Mouse (Mus musculus): ENCODE data around the gene Crim1. TPM values are rescaled to one million over a fixed set of nuclear protein-coding genes. Genes with fewer than 3 reads are reported as not detected.

Gene Crim1
- polyA plus RNA-seq, 1 experiment: 55.2 TPM

DNA sequence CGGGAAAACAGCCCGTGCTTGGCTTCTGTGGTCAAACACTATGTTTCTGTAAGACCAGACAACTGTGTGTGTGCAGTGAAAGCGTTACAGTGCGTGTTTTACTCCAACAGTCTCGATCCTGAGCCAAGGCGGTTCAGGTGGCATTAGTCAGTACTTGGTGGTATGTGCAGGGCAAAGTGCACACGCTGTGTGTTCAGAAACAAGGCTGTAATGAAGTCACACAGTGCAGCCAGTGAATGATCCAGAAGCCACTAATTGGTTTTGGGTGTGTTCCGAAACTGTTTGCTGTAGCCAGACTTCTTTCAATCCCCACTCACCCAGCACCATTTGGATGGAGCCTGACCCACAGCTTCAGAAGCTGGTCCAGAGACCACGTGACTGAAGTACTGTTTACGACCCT is 208.3 kb downstream of the Crim1 start:
- TF ChIP-seq POLR2A (IDR thresholded peaks at IDR 0.05; ENCODE audit: low read depth, low read length): no peak
- TF ChIP-seq CTCF (IDR thresholded peaks at IDR 0.05; ENCODE audit: borderline replicate concordance, insufficient read depth, low read length): no peak
- Histone ChIP-seq H3K4me3 (ENCODE audit: insufficient read depth, low read length) (no peak overlapping the region), H3K27ac (ENCODE audit: insufficient read depth, low read length) (no peak overlapping the region), H3K4me1 (ENCODE audit: control insufficient read depth, insufficient read depth, low read length) (peaks cover 14% of the 10 kb centered on the region)

GRCm38 (mm10) chr17:78409900-78410299 is 209.9 kb downstream of the Crim1 start:
- Histone ChIP-seq H3K4me3 (ENCODE audit: insufficient read depth, low read length) (no peak overlapping the region), H3K4me1 (ENCODE audit: control insufficient read depth, insufficient read depth, low read length) (peaks cover 14% of the 10 kb centered on the region; the same call in 1 of the 2 replicates), H3K27ac (ENCODE audit: insufficient read depth, low read length) (0 out of 2 replicates have a peak overlapping the region, but pooled peaks have one; percentile 32)
- no peak for TF ChIP-seq POLR2A (IDR thresholded peaks at IDR 0.05; ENCODE audit: low read depth, low read length)
- no peak for TF ChIP-seq CTCF (IDR thresholded peaks at IDR 0.05; ENCODE audit: borderline replicate concordance, insufficient read depth, low read length)

DNA sequence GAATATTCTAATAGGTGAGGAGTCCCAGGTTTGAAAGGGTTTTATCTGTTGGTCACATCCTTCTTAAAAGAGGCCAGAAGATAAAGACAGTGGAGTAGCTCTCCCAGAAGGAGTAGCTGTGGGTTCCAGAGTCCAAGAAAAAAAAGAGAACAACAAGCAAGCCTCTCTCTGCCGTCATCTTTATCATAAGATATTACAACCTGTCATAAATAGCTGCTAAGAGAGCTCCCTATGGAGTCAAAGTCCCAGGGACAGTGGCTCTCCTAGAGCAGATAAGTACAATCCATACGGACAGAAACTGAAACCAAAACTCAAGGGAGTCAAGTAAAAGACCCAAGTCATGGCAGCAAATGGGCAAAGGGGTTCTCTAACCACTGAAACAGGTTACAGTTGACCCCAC is 215.2 kb downstream of the Crim1 start:
- no peak overlapping the region for H3K4me3 ChIP-seq (ENCODE audit: insufficient read depth, low read length)
- peak overlapping the region; percentile 29; the same call in 1 of the 2 replicates for H3K27ac ChIP-seq (ENCODE audit: insufficient read depth, low read length)
- peaks cover 9% of the 10 kb centered on the region for H3K4me1 ChIP-seq (ENCODE audit: control insufficient read depth, insufficient read depth, low read length)
- TF ChIP-seq POLR2A (IDR thresholded peaks at IDR 0.05; ENCODE audit: low read depth, low read length) (no peak), CTCF (IDR thresholded peaks at IDR 0.05; ENCODE audit: borderline replicate concordance, insufficient read depth, low read length) (no peak)

- peak within 1 kb of the TSS; percentile 99 for H3K27ac ChIP-seq (ENCODE audit: insufficient read depth, low read length)
- peak; percentile 68 for TF ChIP-seq POLR2A (IDR thresholded peaks at IDR 0.05; ENCODE audit: low read depth, low read length)
- TF ChIP-seq CTCF (IDR thresholded peaks at IDR 0.05; ENCODE audit: borderline replicate concordance, insufficient read depth, low read length): no peak
- H3K4me1 ChIP-seq (ENCODE audit: control insufficient read depth, insufficient read depth, low read length): peaks cover 9% of the 10 kb centered on the region
- H3K4me3 ChIP-seq (ENCODE audit: insufficient read depth, low read length): peak within 1 kb of the TSS; percentile 95
These were observed 217.6 kb downstream of the Crim1 start, which contains the start of gene Fez2 for GRCm38 (mm10) chr17:78417381-78418281. Gene Fez2, minus strand, starts transcription at chr17:78418152.

GRCm38 (mm10) chr17:78419216-78419615 is 219.2 kb downstream of the Crim1 start:
- Histone ChIP-seq H3K27ac (ENCODE audit: insufficient read depth, low read length) (no peak overlapping the region), H3K4me1 (ENCODE audit: control insufficient read depth, insufficient read depth, low read length) (peaks cover 5% of the 10 kb centered on the region; the same call in 1 of the 2 replicates)
- no peak for TF ChIP-seq CTCF (IDR thresholded peaks at IDR 0.05; ENCODE audit: borderline replicate concordance, insufficient read depth, low read length)
- no peak for TF ChIP-seq POLR2A (IDR thresholded peaks at IDR 0.05; ENCODE audit: low read depth, low read length)

DNA sequence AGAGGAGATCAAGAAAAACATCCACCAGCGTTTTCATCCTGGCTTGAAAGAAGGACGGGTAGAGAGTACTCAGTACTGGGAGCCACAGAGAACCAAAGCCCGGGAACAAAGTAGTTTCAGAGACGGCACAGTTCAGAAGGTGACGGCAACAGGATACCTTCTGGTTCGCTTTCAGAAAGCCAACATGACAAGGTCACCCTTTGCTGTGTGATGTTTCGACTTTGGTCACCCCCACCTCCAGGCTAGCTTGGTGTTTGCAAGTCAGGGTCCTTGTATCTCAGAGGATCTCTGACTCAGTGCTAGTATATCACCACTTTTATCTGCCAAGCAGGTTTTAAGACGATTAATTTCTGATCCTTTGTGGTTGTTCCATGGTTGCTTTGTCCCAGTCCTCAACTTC is 225.0 kb downstream of the Crim1 start:
- TF ChIP-seq CTCF (IDR thresholded peaks at IDR 0.05; ENCODE audit: borderline replicate concordance, insufficient read depth, low read length) (no peak), POLR2A (IDR thresholded peaks at IDR 0.05; ENCODE audit: low read depth, low read length) (no peak)
- no peak overlapping the region for H3K4me3 ChIP-seq (ENCODE audit: insufficient read depth, low read length)
- H3K27ac ChIP-seq (ENCODE audit: insufficient read depth, low read length): no peak overlapping the region

More at GRCm38 (mm10) chr17:78419216-78419615, 219.2 kb downstream of the Crim1 start:
- no peak overlapping the region for H3K4me3 ChIP-seq (ENCODE audit: insufficient read depth, low read length)

More for the DNA sequence above, 225.0 kb downstream of the Crim1 start:
- H3K4me1 ChIP-seq (ENCODE audit: control insufficient read depth, insufficient read depth, low read length): no peaks in the 10 kb centered on the region

Other genes with a start within 250 kb of the Crim1 start
- gene Fez2, start 217.9 kb downstream of the Crim1 start, polyA plus RNA-seq (2011; ENCODE audit: insufficient read length, low read depth, missing spikeins): 41.8 and 60.3 TPM in 2 replicates

Data from embryonic fibroblast, embryonic 13.5 days (primary cell).